Mouse (Mus musculus): ENCODE results near the gene Olfr776.
"Not testable (repeated sequence)": the region's sequence is repeated elsewhere in the genome, so short reads cannot be mapped to it uniquely, and the experiment has no call there.

Gene Olfr776

DNA sequence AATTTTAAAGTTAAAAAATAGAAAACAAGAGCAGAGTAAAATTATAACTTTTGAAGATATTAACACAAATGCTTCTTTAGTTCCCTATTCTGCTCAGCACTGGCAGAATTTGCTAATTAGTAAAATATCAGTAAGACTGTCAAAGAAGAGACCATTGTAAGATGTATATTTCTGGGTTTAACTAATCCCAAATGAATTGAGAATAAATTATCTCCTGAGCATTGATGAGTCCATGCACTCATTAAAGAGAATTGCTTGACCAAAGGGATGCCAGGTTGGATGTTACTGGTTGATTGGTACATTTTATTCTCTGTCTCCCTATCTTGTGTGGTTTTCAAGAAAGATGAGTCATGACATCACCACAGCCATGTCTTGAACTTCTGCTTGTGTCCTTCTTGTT is at the start of gene Olfr776:
Gene Olfr776 (plus strand): TSS at position 301 of the 400 bp plus-strand sequence.
- DNase-seq, result no peak

DNA sequence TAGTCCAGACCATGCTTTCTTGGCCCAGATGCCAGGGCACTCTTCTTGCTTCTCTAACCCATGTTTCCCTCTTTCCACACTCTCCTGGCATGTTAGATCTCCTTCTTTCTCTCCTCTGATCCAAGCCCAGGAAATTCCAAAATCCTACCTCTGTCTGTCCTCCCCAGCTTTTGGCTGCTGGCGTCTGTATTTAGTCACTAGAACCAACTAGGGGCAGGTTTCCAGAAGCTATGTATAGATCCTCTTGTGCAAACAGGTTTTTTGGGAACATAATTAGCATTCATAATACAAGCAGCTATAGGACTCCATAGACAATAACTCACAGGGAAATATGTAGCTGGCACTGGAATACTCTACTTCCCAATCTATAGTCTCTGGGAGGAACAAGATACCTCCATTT is 28.2 kb upstream of the Olfr776 start:
- no peak for DNase-seq

DNA sequence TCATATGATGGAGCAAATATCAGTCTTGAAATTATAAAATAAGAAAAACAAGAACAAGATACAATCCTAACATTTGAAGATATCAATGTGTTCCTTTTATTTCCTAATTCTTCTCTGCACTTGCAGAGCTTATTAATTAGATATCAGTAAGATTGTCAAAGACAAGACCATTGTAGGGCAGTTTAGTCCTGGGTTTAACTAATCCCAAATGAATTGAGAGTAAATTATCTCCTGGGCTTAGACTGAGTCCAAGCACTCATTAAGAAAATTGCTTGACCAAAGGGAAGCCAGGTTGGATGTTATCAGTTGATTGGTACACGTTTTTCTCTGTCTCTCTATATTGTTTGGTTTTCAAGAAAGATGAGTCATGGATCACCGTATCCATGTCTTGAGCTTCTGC is 23.0 kb upstream of the Olfr776 start, which contains the start of gene Olfr774:
Gene Olfr774 (plus strand): TSS at position 301 of the 400 bp plus-strand sequence.
- DNase-seq, result no peak

DNA sequence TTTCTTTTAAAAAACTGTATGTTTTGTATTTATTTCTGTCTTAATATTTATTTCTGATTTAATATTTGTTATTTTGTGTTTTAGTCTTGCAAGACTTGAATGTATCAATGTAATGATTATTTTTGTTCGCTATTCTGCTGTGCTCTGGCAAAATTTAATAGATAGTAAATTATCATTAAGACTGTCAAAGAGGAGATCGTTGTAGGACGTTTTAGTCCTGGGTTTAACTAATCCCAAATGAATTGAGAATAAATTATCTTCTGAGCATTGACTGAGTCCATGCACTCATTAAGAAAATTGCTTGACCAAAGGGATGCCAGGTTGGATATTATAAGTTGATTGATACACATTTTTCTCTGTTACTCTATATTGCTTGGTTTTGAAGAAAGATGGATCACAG is 10.8 kb upstream of the Olfr776 start, which contains the start of gene Olfr775:
Gene Olfr775 (plus strand): TSS at position 301 of the 400 bp plus-strand sequence.
- DNase-seq, result no peak

DNA sequence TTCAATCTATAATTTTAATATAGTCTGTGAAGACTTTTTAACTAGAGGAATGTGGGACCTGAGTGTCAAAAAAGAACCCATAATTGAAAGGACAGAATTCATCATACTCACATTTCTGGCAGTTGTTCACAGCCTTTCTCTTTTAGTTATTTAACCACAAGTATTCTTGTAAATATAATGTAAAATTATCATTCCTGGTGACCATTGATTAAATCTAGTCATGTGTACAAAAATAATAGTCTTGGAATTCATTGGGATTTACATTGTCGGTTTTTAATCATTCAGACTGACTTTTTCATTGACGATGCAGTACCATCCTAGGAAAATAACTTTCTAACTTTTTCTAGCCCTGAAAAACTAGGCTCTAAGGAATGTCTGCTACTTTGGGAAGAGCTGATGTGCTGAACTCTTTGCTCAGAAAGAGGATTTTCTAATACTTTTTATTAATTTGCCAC is 12.2 kb downstream of the Olfr776 start, which contains the start of gene Olfr777:
Gene Olfr777 (minus strand): TSS at position 405 of the 455 bp plus-strand sequence.
- DNase-seq, result no peak

DNA sequence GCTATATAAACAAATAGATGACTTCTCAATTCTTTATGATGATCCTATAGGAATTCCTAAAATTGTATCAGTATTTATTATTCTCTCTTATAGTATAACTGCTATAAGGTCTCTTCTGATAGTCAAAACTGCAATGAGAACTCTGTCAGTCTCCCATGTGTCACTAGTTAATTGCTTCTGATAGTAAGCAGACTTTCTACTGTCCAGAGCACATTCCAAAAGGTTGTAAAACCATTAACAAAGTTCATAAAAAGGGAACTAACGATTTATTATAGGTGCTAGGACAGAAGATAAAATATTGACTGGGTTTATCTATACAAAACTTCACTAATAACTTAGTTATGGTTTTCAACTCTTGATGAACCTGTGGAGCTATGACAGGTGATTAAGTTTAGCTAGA is 54.0 kb downstream of the Olfr776 start:
- DNase-seq, result not testable (repeated sequence)

DNA sequence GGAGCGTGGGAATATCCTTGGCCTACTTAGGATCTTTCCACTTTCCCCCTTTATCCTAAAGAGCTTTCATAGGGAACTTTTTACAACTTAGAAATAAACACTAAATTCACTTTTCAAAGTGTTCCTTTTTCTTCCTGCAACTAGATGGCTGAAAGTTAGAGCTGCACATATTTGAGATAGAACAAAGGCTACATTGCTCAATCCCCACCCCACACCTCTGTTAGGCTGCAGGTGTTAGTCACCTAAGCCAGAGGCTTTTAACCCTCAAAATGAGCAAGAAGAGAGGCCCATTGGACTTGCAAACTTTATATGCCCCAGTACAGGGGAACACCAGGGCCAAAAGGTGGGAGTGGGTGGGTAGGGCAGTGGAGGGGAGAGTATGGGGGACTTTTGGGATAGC is 54.6 kb downstream of the Olfr776 start:
- not testable (repeated sequence) for DNase-seq

All from kidney, adult 9 months (tissue).